Comparison of ENCODE assay signal across 10 mouse cellular contexts in the genomic region with DNA sequence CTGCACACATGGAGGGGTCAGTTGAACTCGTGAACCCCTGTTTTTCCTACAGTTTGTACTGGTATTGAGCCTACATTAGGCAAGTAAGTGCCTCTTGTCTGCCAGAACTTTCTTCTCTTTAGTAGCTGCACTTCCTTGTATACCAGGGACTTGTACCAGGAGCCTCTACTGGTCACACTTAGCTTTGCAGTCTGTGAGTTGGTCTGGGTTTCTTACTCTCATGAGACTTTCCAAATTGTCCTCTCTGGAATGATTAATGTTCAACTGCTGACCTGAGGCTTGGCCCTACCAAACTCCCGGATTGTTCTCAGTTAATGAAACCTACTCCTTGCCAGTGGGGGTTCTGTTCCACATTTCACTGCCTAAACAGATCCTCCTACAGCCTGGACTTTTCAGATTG.
DNase-seq lines count a peak whose midpoint lies in the region; ATAC-seq lines count a peak whose summit lies in the region.
"Had no signal": no experiment of that assay in that cellular context is flagged by ENCODE, and none has a peak within 500 bp of the region (broad histone marks: within the 10 kb centered on the region; RNA-seq: fewer than 3 reads in every experiment).

No protein-coding gene starts in this region.

- H3K4me1 ChIP-seq in hindbrain, embryonic 11.5 days (replicated peaks; ENCODE audit: control insufficient read depth, insufficient read depth, low read length) = no peaks in the 10 kb centered on the region
- H3K4me1 ChIP-seq in hindbrain, embryonic 12.5 days = no peaks in the 10 kb centered on the region
- no peaks in the 10 kb centered on the region for H3K4me1 ChIP-seq in limb, embryonic 11.5 days (ENCODE audit: control insufficient read depth, insufficient read depth, low read length)
- H3K4me1 ChIP-seq in forebrain, embryonic 16.5 days (replicated peaks; ENCODE audit: control insufficient read depth, insufficient read depth, low read length) = no peaks in the 10 kb centered on the region
- H3K4me1 ChIP-seq: neural tube, embryonic 13.5 days had no signal

- no peak for ATAC-seq in hindbrain, embryonic 11.5 days (ENCODE audit: low FRiP score)
- ATAC-seq in hindbrain, embryonic 12.5 days (ENCODE audit: low FRiP score) = no peak
- peak; percentile 42 to 56; a peak in 3 of 4 replicates for ATAC-seq in hematopoietic stem cell, adult 5-6 weeks (replicated peaks in 1 of 2; ENCODE audit: insufficient read depth in 1 of 2, low FRiP score in 2 of 2, low TSS enrichment in 1 of 2, low read depth in 1 of 2, poor library complexity in 2 of 2, severe bottlenecking in 2 of 2)
- ATAC-seq in limb, embryonic 11.5 days (ENCODE audit: insufficient number of reproducible peaks, low FRiP score, low TSS enrichment, low read depth) = peak; percentile 57; the same call in 1 of the 2 replicates
- ATAC-seq in forebrain, embryonic 16.5 days = no peak

- H3K9me3 ChIP-seq in hindbrain, embryonic 11.5 days (ENCODE audit: control insufficient read depth, low read length) = no peaks in the 10 kb centered on the region
- no peaks in the 10 kb centered on the region for H3K9me3 ChIP-seq in hindbrain, embryonic 12.5 days (replicated peaks)
- H3K9me3 ChIP-seq in limb, embryonic 11.5 days (ENCODE audit: control insufficient read depth, low read length) = no peaks in the 10 kb centered on the region
- H3K9me3 ChIP-seq in forebrain, embryonic 16.5 days (ENCODE audit: control insufficient read depth, low read length) = no peaks in the 10 kb centered on the region
- H3K9me3 ChIP-seq: neural tube, embryonic 13.5 days had no signal

- no peak overlapping the region for H3K9ac ChIP-seq in hindbrain, embryonic 11.5 days (ENCODE audit: low read depth, low read length)
- H3K9ac ChIP-seq in hindbrain, embryonic 12.5 days = no peak overlapping the region
- no peak overlapping the region for H3K9ac ChIP-seq in limb, embryonic 11.5 days (ENCODE audit: low read length)
- H3K9ac ChIP-seq in forebrain, embryonic 16.5 days (replicated peaks; ENCODE audit: low read depth, low read length) = no peak overlapping the region
- H3K9ac ChIP-seq: liver, embryonic 14.5 days; neural tube, embryonic 13.5 days had no signal

- no peaks in the 10 kb centered on the region for H3K27me3 ChIP-seq in hindbrain, embryonic 11.5 days (ENCODE audit: control insufficient read depth, insufficient read depth, low read length)
- no peaks in the 10 kb centered on the region for H3K27me3 ChIP-seq in hindbrain, embryonic 12.5 days
- H3K27me3 ChIP-seq in limb, embryonic 11.5 days (ENCODE audit: control insufficient read depth, insufficient read depth, low read length) = no peaks in the 10 kb centered on the region
- no peaks in the 10 kb centered on the region for H3K27me3 ChIP-seq in forebrain, embryonic 16.5 days (replicated peaks; ENCODE audit: control insufficient read depth, insufficient read depth, low read length)
- H3K27me3 ChIP-seq: neural tube, embryonic 13.5 days had no signal

- H3K36me3 ChIP-seq in hindbrain, embryonic 11.5 days (ENCODE audit: control insufficient read depth, insufficient read depth, low read length) = no peaks in the 10 kb centered on the region
- H3K36me3 ChIP-seq in hindbrain, embryonic 12.5 days = no peaks in the 10 kb centered on the region
- no peaks in the 10 kb centered on the region for H3K36me3 ChIP-seq in limb, embryonic 11.5 days (ENCODE audit: control insufficient read depth, insufficient read depth, low read length)
- H3K36me3 ChIP-seq in forebrain, embryonic 16.5 days (ENCODE audit: control insufficient read depth, insufficient read depth) = no peaks in the 10 kb centered on the region
- H3K36me3 ChIP-seq: neural tube, embryonic 13.5 days had no signal

- H3K4me2 ChIP-seq in hindbrain, embryonic 11.5 days (replicated peaks; ENCODE audit: low read depth, low read length) = no peak overlapping the region
- H3K4me2 ChIP-seq in hindbrain, embryonic 12.5 days (replicated peaks) = no peak overlapping the region
- H3K4me2 ChIP-seq in limb, embryonic 11.5 days (ENCODE audit: low read depth, severe bottlenecking) = no peak overlapping the region
- H3K4me2 ChIP-seq in forebrain, embryonic 16.5 days (ENCODE audit: low read length) = no peak overlapping the region
- H3K4me2 ChIP-seq: neural tube, embryonic 13.5 days had no signal

- peak; percentile 0 for DNase-seq in hindbrain, embryonic 11.5 days (ENCODE audit: low spot score)
- DNase-seq in ES-CJ7 (ENCODE audit: low read depth, low spot score) = peak; percentile 5
- DNase-seq in limb, embryonic 11.5 days (ENCODE audit: low spot score) = peak; percentile 21
- DNase-seq in right cerebral cortex, adult 18-20 months = no peak
- DNase-seq in left cerebral cortex, postnatal 10 days (ENCODE audit: extremely low spot score in 1 of 2, low spot score in 2 of 2) = no peak

- WGBS in hindbrain, embryonic 11.5 days = 31% methylated on average over 2 of the region's 2 CpGs
- WGBS in hindbrain, embryonic 12.5 days = 39% methylated on average over 2 of the region's 2 CpGs
- WGBS in limb, embryonic 11.5 days = 28% methylated on average over 2 of the region's 2 CpGs
- WGBS in forebrain, embryonic 16.5 days = 34% methylated on average over 2 of the region's 2 CpGs

- no peak overlapping the region for H3K27ac ChIP-seq in hindbrain, embryonic 11.5 days (ENCODE audit: low read depth, low read length)
- H3K27ac ChIP-seq in hindbrain, embryonic 12.5 days = no peak overlapping the region
- H3K27ac ChIP-seq in limb, embryonic 11.5 days (replicated peaks; ENCODE audit: low read depth, low read length) = no peak overlapping the region
- no peak overlapping the region for H3K27ac ChIP-seq in forebrain, embryonic 16.5 days (ENCODE audit: low read length)
- H3K27ac ChIP-seq: liver, embryonic 14.5 days; neural tube, embryonic 13.5 days had no signal

- intact Hi-C loops in left cerebral cortex, postnatal 10 days (cut with DNase I) = no loop called here

- no peak overlapping the region for H3K4me3 ChIP-seq in hindbrain, embryonic 11.5 days (ENCODE audit: low read depth, low read length)
- no peak overlapping the region for H3K4me3 ChIP-seq in hindbrain, embryonic 12.5 days
- no peak overlapping the region for H3K4me3 ChIP-seq in limb, embryonic 11.5 days (ENCODE audit: low read depth, low read length)
- H3K4me3 ChIP-seq in forebrain, embryonic 16.5 days (replicated peaks; ENCODE audit: low read length) = no peak overlapping the region
- H3K4me3 ChIP-seq: neural tube, embryonic 13.5 days had no signal

Comparison
In these comparisons a context has a peak if more than half of its experiments do, and no peak if none do; other contexts are left out.
1. ATAC-seq: peak in hematopoietic stem cell, adult 5-6 weeks (2 of 2) and limb, embryonic 11.5 days (single experiment); none in hindbrain, embryonic 11.5 days (single experiment), hindbrain, embryonic 12.5 days (single experiment) and forebrain, embryonic 16.5 days (single experiment).
2. DNase-seq: peak in hindbrain, embryonic 11.5 days (single experiment), ES-CJ7 (single experiment) and limb, embryonic 11.5 days (single experiment); none in right cerebral cortex, adult 18-20 months (single experiment) and left cerebral cortex, postnatal 10 days (0 of 2).